Mouse (Mus musculus) 3T3-L1 (cell line): Measurements from ENCODE around the gene Gli2.
A peak's percentile ranks its signal among the peaks of the same experiment; 100 is the strongest.

Experiments
- DNase-seq: peaks from one replicate; pipeline ENCODE4 v3.0.0-alpha.2; 2015; ENCODE audit warnings: low read depth, low spot score

Gli2 gene

DNA sequence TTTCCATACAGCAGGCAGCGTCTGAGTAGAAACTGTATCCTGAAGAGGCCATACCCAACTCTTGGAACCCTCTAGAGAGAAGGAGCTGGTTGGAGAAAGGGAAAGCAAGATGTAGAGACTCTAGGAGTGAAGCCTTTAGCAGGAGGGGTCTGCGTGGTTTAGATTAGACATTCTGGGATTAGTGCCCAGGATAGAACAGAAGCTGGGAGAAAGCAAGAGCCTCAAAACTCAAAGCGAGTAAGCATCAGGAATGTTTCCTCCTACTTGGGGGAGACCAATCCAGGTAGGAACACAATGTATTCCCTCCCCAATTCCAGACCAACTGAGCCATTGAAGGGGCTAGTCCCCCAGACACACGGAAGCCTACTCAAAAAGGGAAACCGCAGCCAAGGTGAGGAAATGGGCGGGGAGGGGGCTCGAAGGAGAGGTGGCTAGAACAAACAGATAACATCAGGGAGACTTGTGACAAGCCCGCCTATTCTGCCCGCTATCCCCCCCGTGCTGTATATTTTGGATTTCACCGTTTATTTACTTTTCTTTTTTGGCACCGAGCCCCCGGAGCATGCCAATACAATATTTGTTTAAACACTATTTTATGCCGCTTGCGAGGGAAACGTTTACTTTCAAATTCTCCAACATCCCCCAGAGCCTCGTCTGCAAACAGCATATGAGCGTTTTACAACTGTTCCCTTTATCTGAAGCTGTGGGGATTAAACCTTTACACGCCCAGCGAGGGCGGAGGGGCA, 2.1 kb downstream of the Gli2 start:
- DNase-seq, result peak; percentile 62

DNA sequence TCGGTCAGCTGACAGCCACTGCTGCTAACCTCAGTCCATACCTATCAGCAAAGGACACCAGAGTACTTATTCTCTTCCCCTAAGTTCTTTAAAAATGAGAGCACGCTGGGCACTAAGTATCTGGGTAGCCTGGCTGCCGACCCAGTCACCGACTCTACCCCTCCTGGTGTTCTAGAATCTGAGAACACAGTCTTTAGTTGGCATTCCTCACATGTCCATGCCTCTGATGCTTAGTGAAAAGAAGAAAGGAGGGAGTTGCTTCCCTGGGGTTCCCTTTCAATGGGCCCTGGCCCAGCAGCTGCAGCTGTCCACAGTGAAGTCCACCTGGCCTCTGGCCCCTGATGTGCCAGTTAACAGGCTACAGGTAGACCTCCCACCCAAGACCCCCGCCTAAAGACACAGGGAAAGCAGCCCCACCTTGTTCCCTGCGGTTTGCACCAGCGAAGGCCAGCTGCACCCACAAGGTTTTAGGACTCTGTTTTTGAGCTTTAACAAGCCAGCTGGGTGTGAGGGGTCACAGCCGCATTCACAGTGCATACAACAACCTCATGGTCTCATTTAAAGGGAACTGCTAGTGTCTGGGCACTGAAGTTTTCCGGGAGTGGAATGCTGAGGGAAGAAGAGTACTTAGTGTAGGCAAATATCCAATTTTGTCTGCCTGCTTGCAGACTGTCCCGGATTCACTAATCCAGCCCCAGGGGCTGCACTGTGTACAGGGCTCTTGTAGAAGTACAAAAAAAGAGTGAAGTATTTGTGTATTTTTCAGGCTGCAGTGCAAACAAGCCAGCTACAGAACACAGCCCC, 3.4 kb downstream of the Gli2 start:
- no peak for DNase-seq

DNA sequence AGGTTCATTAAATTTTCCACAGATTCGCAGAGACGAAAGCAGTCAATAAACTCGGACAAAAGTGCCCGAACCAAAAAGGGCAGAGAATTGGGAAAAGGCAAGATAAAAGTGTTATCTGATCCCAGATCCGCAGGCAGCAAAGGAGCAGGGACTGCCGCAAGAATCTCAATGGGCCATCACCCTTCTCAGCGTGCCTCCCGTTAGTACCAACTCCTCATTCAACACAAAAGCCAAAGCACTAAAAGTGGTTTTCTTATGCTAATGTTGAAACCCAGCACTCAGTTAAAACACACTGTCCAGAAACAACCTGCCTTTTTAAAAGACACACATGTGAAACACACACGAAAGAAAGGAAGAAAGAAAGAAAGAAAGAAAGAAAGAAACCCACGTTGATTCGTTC, 4.4 kb downstream of the Gli2 start:
- DNase-seq, result no peak

DNA sequence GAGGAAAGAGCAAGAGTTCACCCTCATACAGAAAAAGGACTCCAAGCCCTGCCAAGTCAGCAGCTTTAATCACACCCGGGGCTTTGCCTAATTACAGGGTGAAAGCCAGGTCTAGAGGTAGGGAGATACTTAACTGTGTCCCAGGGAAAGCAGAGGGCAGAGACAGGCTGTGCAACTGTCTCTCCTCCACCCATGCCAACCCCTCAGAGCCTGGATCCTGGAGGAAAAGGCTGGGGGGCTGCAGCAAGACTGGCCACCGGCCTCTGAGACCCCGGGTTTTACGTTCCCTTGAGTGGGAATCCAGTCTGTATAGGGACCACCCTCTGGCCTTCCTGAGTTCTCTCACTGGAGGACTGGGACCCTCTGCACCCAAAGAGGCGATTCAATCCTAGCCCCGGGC, 4.9 kb downstream of the Gli2 start:
- DNase-seq, result no peak

DNA sequence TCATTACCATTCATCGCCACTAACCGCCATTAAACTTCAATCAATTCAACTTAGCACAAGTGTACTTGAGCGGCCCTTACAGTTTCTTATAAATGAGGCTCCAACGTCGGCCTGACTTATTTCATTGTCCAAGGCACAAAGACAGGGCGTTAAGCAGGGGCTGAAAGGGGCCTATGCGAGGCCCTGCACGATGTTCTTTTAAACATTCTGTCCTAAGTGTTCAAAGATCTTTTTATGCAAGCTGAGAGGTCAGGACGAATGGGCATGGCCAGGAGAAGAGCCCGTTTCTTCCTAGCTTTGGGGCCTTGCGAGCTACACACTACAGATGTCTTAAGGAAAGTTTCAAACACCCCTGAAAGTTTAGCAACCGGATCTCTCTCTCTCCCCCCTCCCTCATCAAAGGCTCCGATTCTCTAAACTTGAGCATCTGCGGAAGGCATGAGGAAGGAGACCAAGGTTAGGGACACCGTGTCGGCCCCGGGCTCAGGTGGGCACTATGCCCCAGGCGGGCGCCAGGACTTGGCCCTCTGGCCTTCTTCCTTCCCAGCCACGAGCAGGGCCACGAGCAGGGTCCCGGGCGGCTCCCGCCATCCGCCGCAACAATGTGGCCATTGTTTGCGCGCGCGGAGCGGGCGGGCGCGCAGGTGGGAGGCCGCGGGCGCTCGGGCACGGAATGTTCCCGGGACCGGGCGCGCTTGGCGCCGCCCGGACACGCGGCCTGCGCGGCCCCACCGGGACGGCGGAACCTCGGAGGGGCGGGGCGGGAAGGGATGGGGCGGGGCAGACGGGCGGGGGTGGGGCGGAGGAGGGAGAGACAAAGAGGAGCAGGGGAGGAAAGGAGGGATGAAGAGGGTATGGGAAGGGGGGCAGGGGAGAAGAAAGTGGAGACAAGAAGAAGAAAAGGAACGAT, 5.7 kb downstream of the Gli2 start:
- DNase-seq, result no peak

DNA sequence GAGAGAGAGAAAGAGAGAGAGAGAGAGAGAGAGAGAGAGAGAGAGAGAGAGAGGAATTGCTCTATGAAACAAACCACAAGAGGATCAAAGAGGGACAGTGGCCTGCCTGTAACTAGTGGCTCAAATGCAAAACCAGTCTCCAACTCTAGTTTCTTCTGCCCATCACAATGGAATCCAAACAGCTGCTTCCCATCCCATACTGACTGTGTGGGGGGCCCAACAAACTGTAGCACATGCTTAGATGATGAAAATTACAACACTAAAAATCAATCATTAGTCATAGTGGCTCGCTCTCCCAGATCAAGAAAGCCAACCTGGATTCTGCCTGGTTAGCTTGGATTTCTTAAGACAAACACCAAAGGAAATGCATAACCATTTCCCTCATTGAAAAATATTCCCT, 15.0 kb downstream of the Gli2 start:
- DNase-seq, result no peak

DNA sequence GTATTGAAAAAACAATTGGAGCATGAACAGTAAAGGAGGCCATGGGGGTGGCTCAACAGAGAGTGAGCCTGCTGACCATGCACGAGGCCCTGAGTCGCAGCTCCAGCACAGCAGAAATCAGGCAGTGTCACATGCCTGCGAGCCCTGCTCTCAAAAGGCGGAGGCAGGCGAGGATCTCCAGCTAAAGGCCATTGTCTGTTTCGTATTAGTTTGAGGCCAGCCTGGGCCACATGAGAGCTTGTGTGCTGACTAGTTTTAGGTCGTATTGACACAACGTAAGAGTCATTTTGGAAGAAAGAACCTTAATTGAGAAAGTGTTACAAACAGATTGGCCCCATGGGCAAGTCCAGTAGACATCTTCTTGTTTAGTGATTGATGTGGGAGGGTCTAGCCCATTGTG, 17.5 kb downstream of the Gli2 start:
- no peak for DNase-seq

DNA sequence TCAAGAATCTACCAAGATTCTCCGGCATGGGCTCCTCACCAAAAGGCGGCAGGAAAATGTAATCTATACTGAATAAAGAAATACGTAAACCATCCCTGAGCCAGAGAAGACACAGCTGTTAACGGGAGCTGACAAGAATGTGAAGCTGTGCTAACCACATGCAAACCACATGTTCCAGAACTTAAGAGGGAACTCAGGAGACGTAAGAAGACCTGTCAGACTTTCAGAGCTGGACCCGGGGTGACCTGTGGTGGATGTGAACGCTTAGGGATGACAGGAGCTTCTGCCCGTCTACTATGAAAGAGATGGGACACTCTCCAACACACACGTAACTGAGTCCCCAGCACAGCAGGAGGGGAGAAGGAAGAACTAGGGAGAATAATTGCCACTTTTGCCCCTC, 18.1 kb downstream of the Gli2 start:
- DNase-seq, result peak; percentile 44

DNA sequence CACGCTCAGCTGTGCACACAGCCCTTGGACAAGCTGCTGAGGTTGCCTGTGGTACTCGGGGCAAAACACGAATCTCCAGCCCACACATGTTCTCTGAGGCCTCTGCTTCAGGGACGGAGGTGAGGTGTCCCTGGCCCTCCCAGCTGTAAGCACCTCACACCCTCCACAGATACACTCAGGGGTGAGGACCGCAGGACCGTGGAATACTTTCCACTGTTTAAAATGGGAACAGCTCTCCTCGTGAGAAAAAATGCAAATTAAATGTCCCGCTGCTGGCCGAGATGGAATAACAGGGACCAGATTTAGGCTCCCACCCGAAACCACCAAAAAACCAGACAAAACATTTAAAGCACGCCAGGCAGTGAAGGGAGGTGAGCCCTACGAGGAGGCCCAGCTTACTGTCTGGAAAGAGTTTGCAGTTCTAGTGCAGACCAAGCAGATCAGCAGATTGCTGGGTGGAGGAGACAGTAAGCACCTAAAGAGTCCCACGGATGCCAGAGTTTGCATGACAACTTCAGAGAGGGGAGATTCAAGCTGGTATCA, 19.2 kb downstream of the Gli2 start:
- DNase-seq, result no peak

DNA sequence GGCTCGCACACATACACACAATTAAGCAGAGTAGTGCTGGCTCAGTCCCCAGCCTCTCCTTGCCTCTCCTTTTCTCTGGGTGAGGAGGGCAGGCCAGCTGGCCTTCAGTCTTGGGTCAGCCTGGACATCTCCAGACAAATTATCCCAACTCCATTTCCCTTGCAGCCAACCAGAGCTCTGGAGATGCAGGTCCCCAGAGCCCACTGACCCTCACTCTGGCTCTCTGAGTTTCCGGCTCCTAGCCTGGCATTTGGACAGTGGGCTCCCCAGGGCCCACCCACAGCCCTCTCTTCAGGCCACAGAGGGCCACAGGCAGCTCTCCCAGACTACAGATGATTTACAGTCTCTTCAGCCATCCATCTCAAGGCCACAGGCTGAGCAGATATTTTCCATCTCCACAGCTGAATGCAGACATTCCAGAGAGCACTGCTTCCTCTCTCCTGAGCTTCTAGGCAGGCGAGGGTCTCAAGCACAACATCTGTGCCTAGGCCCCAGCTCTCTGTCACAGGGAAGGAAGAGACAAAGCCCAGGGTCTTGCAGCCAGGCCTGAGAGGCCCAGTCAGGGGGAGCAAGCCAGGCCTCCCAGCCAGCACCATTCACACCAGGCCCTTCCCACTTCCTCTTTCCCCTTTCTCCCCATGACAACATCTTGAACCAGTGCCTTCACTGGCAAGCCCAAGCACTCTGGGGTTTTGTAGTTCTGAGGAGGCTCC, 19.8 kb downstream of the Gli2 start:
- DNase-seq, result peak; percentile 93

DNA sequence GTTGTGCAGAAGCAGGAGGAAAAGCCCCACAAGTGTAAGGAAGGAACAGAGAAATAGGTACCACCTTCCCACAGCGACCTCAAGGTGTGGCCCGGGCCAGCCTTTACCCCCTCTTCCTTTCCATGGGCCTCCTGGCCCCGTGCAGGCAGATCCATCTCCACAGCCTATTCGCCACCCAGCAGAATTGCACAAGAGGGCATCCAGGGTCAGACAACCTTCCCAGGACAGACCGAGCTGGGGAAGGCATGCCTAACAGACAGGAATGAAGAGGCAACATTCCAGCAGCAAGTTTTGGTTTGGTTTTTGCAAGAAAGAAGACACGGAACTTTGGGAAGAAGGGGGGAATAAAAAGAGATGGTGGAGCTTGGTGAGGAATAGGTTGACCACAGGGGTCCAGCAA, 22.2 kb downstream of the Gli2 start:
- DNase-seq, result peak; percentile 40

DNA sequence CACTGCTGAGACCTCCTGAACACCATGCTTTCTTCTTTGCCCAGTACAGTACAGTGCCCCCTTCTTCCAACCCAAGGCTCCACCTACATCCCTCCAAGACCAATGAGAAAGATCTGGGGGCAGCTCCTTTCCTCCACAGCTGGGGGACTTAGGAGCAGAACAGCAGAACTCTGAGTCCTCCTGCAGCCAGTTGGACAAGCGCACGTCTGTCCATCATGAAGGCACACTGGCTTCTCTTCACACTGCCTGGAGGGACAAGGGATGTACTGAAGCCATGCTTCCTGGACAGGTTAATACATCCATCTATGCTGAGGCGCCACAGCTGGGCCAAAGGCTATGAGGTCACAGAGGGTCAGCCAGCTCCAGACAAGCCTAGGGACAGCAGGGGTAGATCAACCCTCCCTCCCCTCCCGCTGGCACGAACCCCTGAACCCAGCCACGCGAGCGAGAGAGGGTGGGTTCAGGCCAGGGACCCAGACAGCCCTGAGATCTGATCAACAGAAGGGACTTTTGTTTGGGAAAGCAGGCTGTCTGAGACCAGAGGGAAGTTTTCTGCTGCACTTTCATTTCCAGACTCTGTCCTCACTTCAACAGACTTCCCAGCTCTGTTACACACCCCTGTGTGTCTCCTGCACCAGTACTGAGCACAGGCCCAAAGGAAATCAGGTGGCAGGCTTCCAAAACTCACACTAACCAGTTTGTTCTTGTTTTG, 27.6 kb downstream of the Gli2 start:
- DNase-seq, result no peak

DNA sequence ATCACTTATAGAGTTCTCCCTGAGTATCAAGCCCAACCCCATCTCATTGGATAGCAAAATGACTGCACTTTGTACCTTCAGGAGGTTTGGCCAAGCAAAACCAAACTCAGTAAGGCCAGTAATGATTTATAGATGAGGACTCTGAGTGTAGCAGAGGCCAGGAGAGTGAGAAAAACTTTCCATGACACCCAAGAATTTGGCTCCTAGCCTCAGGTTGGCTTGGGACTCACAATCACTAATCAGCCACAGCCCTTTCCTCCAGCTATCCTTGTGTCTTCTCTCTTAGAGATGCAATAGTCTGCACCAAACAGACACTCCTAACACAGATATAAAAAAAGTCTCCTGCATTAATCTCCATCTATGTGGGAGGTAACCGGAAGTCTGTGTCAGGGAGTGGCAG, 31.1 kb downstream of the Gli2 start:
- DNase-seq, result peak; percentile 89

DNA sequence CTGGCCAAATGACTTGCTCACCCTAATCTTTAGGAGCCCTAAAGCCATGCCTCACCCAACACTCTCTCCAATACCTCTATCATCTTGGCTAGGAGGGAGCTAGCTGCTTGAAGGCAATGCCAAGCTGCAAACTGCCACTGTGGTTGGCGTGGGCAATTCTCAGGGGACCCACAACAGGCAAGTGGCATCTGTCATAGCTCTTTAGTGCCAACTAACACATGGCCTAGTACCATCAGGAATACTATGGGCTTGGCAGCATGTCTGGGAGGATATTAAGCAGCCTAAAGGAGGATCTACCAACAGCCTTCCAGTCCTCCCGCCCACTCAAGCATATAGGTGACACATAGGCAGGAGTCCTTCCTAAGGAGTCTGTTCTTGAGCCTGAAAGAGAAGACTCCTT, 33.3 kb downstream of the Gli2 start:
- no peak for DNase-seq

DNA sequence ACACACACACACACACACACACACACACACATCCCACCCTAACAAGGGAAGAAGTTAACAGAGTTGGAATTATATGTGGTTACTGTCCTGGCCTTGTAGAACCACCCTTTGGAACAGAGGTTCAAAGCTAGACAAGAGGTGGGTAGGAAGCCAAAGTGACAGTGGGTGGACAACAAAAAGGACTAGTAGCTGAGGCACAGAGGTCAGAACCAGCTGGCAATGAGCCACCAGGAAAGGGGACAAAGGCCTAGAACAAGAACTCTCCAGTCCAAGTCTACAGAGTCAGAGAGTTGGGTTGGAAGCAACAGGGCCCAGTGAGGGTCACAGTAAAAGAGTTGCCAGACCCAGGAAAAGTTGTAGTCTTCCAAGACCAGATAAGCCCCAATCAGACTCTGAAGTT, 34.4 kb downstream of the Gli2 start:
- no peak for DNase-seq

DNA sequence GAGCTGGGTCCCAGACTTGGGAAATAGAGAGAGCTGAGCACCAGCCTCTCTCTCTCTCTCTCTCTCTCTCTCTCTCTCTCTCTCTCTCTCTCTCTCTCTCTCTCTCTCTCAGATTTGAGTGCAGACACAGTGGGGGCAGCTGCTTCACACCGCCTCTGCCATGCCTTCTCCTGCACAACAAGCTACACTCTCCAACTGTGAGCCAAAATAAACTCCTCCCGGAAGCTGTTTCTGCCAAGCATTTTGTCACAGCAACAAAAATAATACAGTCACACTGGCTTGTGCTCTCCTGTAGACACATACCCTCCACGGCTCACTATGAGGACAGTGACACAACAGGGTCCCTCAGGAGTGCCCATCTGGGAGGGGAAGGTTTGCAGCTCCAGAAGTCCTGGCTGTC, 36.6 kb downstream of the Gli2 start:
- no peak for DNase-seq

DNA sequence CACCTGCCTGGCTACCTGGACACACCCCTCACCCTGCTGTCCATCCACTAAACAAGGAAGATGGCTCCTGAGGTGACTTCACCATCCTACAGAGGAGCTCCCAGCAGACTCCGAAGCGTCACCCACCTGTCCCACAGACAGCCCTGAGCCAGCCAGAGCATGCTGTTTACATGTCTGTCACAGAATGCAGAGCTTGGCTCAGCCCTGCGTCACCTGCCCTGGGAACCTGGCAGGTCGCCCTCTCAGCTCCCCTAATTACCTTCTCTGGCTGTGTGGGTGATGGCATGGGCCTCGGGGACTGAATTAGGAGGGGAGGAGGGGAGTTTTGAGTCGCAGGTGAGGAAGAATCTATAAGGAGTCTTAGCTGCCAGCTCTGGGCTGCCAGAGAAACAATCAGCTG, 38.3 kb downstream of the Gli2 start:
- no peak for DNase-seq

DNA sequence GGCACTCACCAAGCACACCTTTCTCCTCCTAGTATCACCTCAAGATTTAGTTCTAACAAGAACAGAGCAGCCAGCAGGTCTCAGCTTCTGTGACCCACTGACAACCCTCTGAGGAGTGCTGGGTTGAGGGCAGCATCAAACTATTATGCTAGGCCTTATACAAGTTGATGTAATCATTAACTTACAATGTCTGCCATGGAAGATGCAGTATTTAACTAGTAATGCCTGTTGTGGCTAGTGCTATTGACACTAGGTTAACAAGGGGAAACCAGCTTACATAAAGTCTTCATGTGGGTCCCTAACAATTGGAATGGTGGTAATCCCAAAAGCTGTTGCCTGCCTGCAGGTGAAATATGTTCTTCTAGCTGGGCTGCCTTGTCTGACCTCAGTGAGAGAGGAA, 44.5 kb downstream of the Gli2 start:
- DNase-seq, result no peak

DNA sequence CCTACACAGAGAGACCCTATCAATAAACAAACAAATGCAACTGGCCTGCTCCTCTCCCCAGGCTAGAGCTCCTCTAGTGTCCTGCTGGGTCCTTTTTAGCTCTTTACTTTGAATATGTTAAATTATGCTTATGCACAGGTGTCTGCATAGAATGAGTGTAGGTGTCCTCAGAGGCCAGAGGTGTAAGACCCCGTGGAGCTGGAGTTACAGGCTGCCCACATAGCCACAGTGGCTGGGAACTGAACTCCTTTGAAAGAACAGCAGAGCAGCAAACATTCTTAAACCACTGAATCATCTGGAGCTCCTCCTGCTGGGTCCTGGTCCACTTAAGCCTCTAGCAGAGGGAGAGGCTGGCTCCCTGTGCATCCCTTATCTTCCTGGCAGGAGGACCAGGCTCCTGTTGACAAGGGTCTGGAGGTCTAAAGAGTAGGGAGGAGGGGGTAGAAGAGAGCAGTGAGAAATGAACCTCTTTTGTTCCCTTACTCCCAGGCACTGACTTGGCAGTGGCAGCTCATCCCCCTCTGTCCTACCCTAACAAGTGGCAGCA, 49.5 kb downstream of the Gli2 start:
- DNase-seq, result peak; percentile 75

DNA sequence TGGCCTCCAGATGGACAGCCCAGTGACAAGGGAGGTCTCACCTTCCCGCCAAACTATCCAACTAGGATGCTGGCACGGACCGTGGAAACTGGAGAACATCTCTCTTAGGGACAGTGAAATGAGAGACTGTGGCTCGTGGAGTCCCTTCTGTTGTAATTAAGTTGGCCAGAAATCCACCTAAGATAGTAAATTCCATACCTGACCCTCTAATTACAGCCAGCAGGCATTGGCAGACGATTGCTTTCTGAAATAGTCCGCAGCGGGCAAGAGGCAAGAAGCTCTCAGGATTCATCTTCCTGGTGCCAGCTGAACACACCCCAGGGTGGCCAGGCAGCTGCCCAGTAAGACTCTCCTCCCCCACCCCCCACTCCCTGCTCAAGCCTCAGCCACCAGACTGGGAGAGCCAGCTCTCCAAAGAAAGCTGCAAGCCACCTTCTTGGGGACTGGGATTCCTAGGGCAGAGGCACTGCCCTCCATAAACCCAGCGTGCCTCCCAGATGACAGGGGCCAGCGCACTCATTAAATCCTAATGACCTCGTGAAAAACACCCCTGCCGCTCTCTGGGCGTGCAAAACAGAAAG, 51.9 kb downstream of the Gli2 start:
- DNase-seq, result no peak
